Comparison of ENCODE assay signal across 8 mouse cellular contexts in the genomic region with DNA sequence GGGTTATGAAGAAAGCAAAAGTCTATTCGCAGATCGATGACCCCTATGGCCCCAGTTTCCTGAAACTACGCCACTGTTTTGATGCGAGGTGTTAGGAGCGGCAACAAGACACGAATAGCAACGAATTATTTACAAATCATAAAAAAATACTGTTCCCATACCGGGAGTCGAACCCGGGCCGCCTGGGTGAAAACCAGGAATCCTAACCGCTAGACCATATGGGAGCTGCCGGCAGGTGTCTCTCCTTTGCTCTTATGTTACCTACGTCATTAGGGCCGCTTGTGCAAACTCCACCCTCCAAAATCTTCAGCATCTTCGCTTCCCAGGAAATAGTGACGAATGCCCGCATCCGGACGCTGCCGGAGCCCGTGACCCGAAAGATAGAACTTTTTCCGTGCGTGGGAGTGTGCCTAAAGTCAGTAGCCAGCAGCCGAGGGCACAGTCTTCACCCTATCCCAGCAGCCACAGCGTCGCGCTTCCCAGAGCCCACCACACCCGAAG. TPM values are rescaled to one million over a fixed set of nuclear protein-coding genes. Genes with fewer than 3 reads are reported as not detected.
DNase-seq lines count a peak whose midpoint lies in the region; ATAC-seq and TF ChIP-seq lines count a peak whose summit lies in the region.

No protein-coding gene starts in this region.

- DNase-seq in gastrocnemius, adult 2 months, result peak; percentile 82
- peak; percentile 94 for DNase-seq in hindbrain, postnatal 0 days (ENCODE audit: low spot score)
- DNase-seq in left cerebral cortex, adult 2 months (ENCODE audit: extremely low spot score in 1 of 2, low spot score in 2 of 2), result peak; percentile 90 to 96
- DNase-seq in retina, postnatal 7 days (ENCODE audit: low read depth, low spot score), result peak; percentile 84
- DNase-seq in urinary bladder, adult 18-20 months (ENCODE audit: low spot score in 2 of 2), result peak; percentile 88 to 89

- H3K4me3 ChIP-seq in gastrocnemius, adult 2 months, result peak overlapping the region; percentile 80
- peak overlapping the region; percentile 63 for H3K4me3 ChIP-seq in hindbrain, postnatal 0 days (ENCODE audit: low read length)
- H3K4me3 ChIP-seq in left cerebral cortex, adult 2 months, result peak overlapping the region; percentile 83
- H3K4me3 ChIP-seq in macrophage (ENCODE audit: inconsistent target), result peak overlapping the region; percentile 50

- 0 out of 2 replicates have a peak, but pooled peaks cover 2% of the 10 kb centered on the region for H3K9me3 ChIP-seq in hindbrain, postnatal 0 days (ENCODE audit: low read length)

- no peaks in the 10 kb centered on the region for H3K36me3 ChIP-seq in hindbrain, postnatal 0 days (ENCODE audit: insufficient read depth, low read length)
- peaks cover 38% of the 10 kb centered on the region for H3K36me3 ChIP-seq in macrophage (ENCODE audit: inconsistent target)

- H3K79me2 ChIP-seq in macrophage (ENCODE audit: inconsistent target), result peaks cover 16% of the 10 kb centered on the region

- intact Hi-C loops in gastrocnemius, adult 2 months (cut with DNase I), result loop anchor here (10.0 kb wide), 3 partner anchors 310 to 430 kb away; a partner anchor contains a TSS
- intact Hi-C loops in left cerebral cortex, adult 2 months (cut with DNase I), result no loop called here

- 1% methylated on average over 30 of the region's 30 CpGs for WGBS in hindbrain, postnatal 0 days
- WGBS in macrophage (ENCODE audit: missing documents), result under 1% methylated on average over 30 of the region's 30 CpGs

- ATAC-seq in activated CD4-positive, CD25-positive, alpha-beta regulatory T cell, adult 4 months, result peak; percentile 12
- ATAC-seq in common myeloid progenitor, adult 5-6 weeks (replicated peaks; ENCODE audit: low read depth, poor library complexity, severe bottlenecking), result peak; percentile 26
- ATAC-seq in hindbrain, postnatal 0 days, result peak; percentile 34; the same call in 1 of the 2 replicates

- peaks cover 5% of the 10 kb centered on the region; the same call in 1 of the 2 replicates for H3K4me1 ChIP-seq in hindbrain, postnatal 0 days (ENCODE audit: insufficient read depth, low read length)

- TF ChIP-seq CTCF in gastrocnemius, adult 2 months (IDR thresholded peaks at IDR 0.05), result no peak
- 0 out of 2 replicates have a peak, but pooled peaks have one; percentile 11 for TF ChIP-seq CTCF in hindbrain, postnatal 0 days (IDR thresholded peaks at IDR 0.05; ENCODE audit: low read depth)
- no peak for TF ChIP-seq CTCF in left cerebral cortex, adult 2 months (IDR thresholded peaks at IDR 0.05)

- H3K27ac ChIP-seq in gastrocnemius, adult 2 months, result peak overlapping the region; percentile 81
- H3K27ac ChIP-seq in hindbrain, postnatal 0 days, result peak overlapping the region; percentile 85
- peak overlapping the region; percentile 83 for H3K27ac ChIP-seq in left cerebral cortex, adult 2 months
- H3K27ac ChIP-seq in macrophage, result peak overlapping the region; percentile 82

- H3K9ac ChIP-seq in hindbrain, postnatal 0 days (replicated peaks; ENCODE audit: low read length), result peak overlapping the region; percentile 67

- no peaks in the 10 kb centered on the region for H3K27me3 ChIP-seq in hindbrain, postnatal 0 days (ENCODE audit: insufficient read depth, low read length)

- H3K4me2 ChIP-seq in hindbrain, postnatal 0 days (ENCODE audit: low read depth, low read length), result peak overlapping the region; percentile 80

RNA-seq across cellular contexts. Expression of a gene that starts 4.8 kb away (rescaled TPM):
- polyA plus RNA-seq in activated CD4-positive, CD25-positive, alpha-beta regulatory T cell, adult 4 months (2017; shearing (Covaris generic)), result 10 to 100 TPM; 35.5 to 37.9 TPM
- 55.7 and 63.4 TPM in 2 replicates for total RNA-seq in common myeloid progenitor, adult 5-6 weeks (2017)
- total RNA-seq in gastrocnemius, adult 2 months (2021), result 10 to 100 TPM; 10.8 to 13.6 TPM
- total RNA-seq in hindbrain, postnatal 0 days (2014; rRNA removed), result 38.3 and 47.8 TPM in 2 replicates
- polyA plus RNA-seq in hindbrain, postnatal 0 days (2015; fragmentation: Nextera tagmentation; extraction: Ambion mirVana), result 51.7 and 52.0 TPM in 2 replicates
- total RNA-seq in left cerebral cortex, adult 2 months (2021), result 10 to 100 TPM; 13.8 to 15.8 TPM
- total RNA-seq in macrophage (2018; cell fraction: chromatin; rRNA removed), result 10 to 100 TPM in 17 of 26 experiments, 1 to 10 TPM in 9; 3.7 to 37.4 (median 15.7) TPM
- total RNA-seq in macrophage (2018; cell fraction: cytosol; rRNA removed), result 10 to 100 TPM; 16.6 to 50.3 (median 38.0) TPM
- 10 to 100 TPM in 22 of 26 experiments, 1 to 10 TPM in 4; 8.3 to 41.2 (median 16.2) TPM for total RNA-seq in macrophage (2018; cell fraction: nucleus; rRNA removed)
- polyA plus RNA-seq in macrophage (2018), result 47.2 to 87.1 TPM (median 69.5 TPM) in 3 replicates

RNA-seq across cellular contexts. Expression of a gene that starts 4.9 kb away (rescaled TPM):
- 100 to 1,000 TPM; 105 to 131 TPM for polyA plus RNA-seq in activated CD4-positive, CD25-positive, alpha-beta regulatory T cell, adult 4 months (2017; shearing (Covaris generic))
- total RNA-seq in common myeloid progenitor, adult 5-6 weeks (2017), result 33.8 and 37.4 TPM in 2 replicates
- 10 to 100 TPM in 1 of 2 experiments, 1 to 10 TPM in 1; 8.7 to 14.0 TPM for total RNA-seq in gastrocnemius, adult 2 months (2021)
- 21.5 and 30.7 TPM in 2 replicates for total RNA-seq in hindbrain, postnatal 0 days (2014; rRNA removed)
- polyA plus RNA-seq in hindbrain, postnatal 0 days (2015; fragmentation: Nextera tagmentation; extraction: Ambion mirVana), result 41.3 and 47.7 TPM in 2 replicates
- 10 to 100 TPM; 31.3 to 39.4 TPM for total RNA-seq in left cerebral cortex, adult 2 months (2021)
- total RNA-seq in macrophage (2018; cell fraction: chromatin; rRNA removed), result 10 to 100 TPM in 23 of 26 experiments, 1 to 10 TPM in 3; 8.6 to 34.8 (median 20.0) TPM
- total RNA-seq in macrophage (2018; cell fraction: cytosol; rRNA removed), result 10 to 100 TPM; 19.7 to 39.7 (median 30.6) TPM
- total RNA-seq in macrophage (2018; cell fraction: nucleus; rRNA removed), result 10 to 100 TPM; 12.2 to 31.7 (median 17.3) TPM
- polyA plus RNA-seq in macrophage (2018), result 28.5 to 54.8 TPM (median 40.6 TPM) in 3 replicates

RNA-seq across cellular contexts. Expression of a gene that starts 24.9 kb away (rescaled TPM):
- 100 to 1,000 TPM; 175 to 257 TPM for polyA plus RNA-seq in activated CD4-positive, CD25-positive, alpha-beta regulatory T cell, adult 4 months (2017; shearing (Covaris generic))
- total RNA-seq in common myeloid progenitor, adult 5-6 weeks (2017), result 299 and 432 TPM in 2 replicates
- total RNA-seq in gastrocnemius, adult 2 months (2021), result 1 to 10 TPM; 1.8 to 2.3 TPM
- 0.25 and 0.63 TPM in 2 replicates for total RNA-seq in hindbrain, postnatal 0 days (2014; rRNA removed)
- polyA plus RNA-seq in hindbrain, postnatal 0 days (2015; fragmentation: Nextera tagmentation; extraction: Ambion mirVana), result 6.7 and 6.9 TPM in 2 replicates
- total RNA-seq in left cerebral cortex, adult 2 months (2021), result 1 to 10 TPM; 4.7 to 6.0 TPM
- 100 to 1,000 TPM in 1 of 26 experiments, 10 to 100 TPM in 19, 1 to 10 TPM in 6; 5.1 to 103 (median 27.0) TPM for total RNA-seq in macrophage (2018; cell fraction: chromatin; rRNA removed)
- total RNA-seq in macrophage (2018; cell fraction: cytosol; rRNA removed), result 100 to 1,000 TPM; 104 to 196 (median 155) TPM
- total RNA-seq in macrophage (2018; cell fraction: nucleus; rRNA removed), result 10 to 100 TPM; 15.2 to 72.0 (median 34.0) TPM
- polyA plus RNA-seq in macrophage (2018), result 43.6 to 172 TPM (median 169 TPM) in 3 replicates

Comparison
In these comparisons a context has a peak if more than half of its experiments do, and no peak if none do; other contexts are left out.
1. Peak in every context shown above with its lines: DNase-seq, ATAC-seq, H3K4me3 ChIP-seq and H3K27ac ChIP-seq.
2. RNA of a gene that starts 24.9 kb away (total RNA-seq): 299 to 432 TPM in common myeloid progenitor, adult 5-6 weeks; 4.7 to 6.0 TPM in left cerebral cortex, adult 2 months, 1.8 to 2.3 TPM in gastrocnemius, adult 2 months and 0.25 to 0.63 TPM in hindbrain, postnatal 0 days; every median in the first group is over 10 times any median in the second.